ENCODE assay signal across 8 mouse cellular contexts in the genomic region with DNA sequence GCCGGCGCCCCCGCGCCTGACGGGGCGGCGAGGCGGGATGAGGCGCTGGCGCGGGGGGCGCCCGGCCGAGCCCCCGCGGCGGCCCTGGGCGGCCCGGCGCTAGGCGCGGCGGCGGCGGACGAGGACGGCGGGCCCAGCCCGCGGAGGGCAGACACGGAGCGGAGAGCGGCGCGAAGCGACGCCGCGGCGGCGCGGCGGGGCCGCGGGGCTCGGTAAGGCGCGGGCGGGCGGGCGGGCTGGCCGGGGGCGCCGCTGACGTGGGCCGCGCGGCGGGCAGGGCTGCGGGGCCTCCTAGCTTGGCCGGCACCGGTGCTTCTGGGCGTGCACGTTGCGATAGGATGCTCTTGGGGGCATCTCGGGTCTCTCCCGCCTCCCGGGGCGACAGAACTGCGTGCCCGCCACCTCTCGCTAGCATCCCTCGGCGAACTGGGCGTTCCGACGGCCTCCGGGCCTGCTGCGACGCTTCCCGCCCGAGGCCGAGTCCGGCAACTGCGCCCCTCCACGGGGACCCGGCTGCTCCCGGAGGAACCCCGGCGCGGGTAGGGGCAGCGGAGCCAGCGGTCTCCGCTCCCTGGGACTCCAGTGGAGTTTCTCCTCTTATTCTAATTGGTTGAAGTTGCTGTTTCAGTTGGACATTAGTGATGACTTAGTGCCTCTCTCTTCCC.
DNase-seq lines count a peak whose midpoint lies in the region; ATAC-seq and TF ChIP-seq lines count a peak whose summit lies in the region.

No protein-coding gene starts in this region.

- no peak for TF ChIP-seq EP300 in heart, postnatal 0 days (IDR thresholded peaks at IDR 0.05; ENCODE audit: low read depth)

- H3K27me3 ChIP-seq in E14TG2a.4 (ENCODE audit: insufficient read depth, low read length) = peaks cover 8% of the 10 kb centered on the region
- 0 out of 2 replicates have a peak, but pooled peaks cover 2% of the 10 kb centered on the region for H3K27me3 ChIP-seq in forebrain, embryonic 13.5 days
- no peaks in the 10 kb centered on the region for H3K27me3 ChIP-seq in heart, postnatal 0 days (ENCODE audit: control insufficient read depth, insufficient read depth, low read length)

- no peak for TF ChIP-seq CTCF in E14TG2a.4 (conservative IDR thresholded peaks at IDR 0.05; ENCODE audit: low read length)
- TF ChIP-seq CTCF in heart, postnatal 0 days (IDR thresholded peaks at IDR 0.05; ENCODE audit: low read depth) = no peak

- peak; percentile 60 for ATAC-seq in forebrain, embryonic 13.5 days
- peak; percentile 56 for ATAC-seq in heart, postnatal 0 days (ENCODE audit: insufficient read depth, low read depth)

- H3K9ac ChIP-seq in forebrain, embryonic 13.5 days = peak overlapping the region; percentile 94
- peak overlapping the region; percentile 80 for H3K9ac ChIP-seq in heart, postnatal 0 days (replicated peaks; ENCODE audit: low read depth, low read length)

- WGBS in forebrain, embryonic 13.5 days = 0% methylated on average over 51 of the region's 94 CpGs
- WGBS in heart, postnatal 0 days = 1% methylated on average over 48 of the region's 94 CpGs

- peaks cover 57% of the 10 kb centered on the region for H3K4me1 ChIP-seq in E14TG2a.4 (replicated peaks; ENCODE audit: low read depth, low read length)
- peaks cover 21% of the 10 kb centered on the region for H3K4me1 ChIP-seq in forebrain, embryonic 13.5 days
- peaks cover 23% of the 10 kb centered on the region for H3K4me1 ChIP-seq in heart, postnatal 0 days (ENCODE audit: control insufficient read depth, insufficient read depth)

- peak; percentile 73 for DNase-seq in adrenal gland, postnatal 14 days
- DNase-seq in heart, postnatal 0 days (ENCODE audit: low spot score) = peak; percentile 6
- DNase-seq in kidney, postnatal 25 days = peak; percentile 41 to 66
- DNase-seq in lung, postnatal 10 days = peak; percentile 59
- DNase-seq in right cerebral cortex, adult 18-20 months = peak; percentile 42
- DNase-seq in MN1 (ENCODE audit: low spot score) = no peak

- H3K4me3 ChIP-seq in E14TG2a.4 (replicated peaks; ENCODE audit: low read length) = peak overlapping the region; percentile 92
- peak overlapping the region; percentile 88 for H3K4me3 ChIP-seq in forebrain, embryonic 13.5 days
- H3K4me3 ChIP-seq in heart, postnatal 0 days (ENCODE audit: low read depth, low read length) = peak overlapping the region; percentile 72

- no peaks in the 10 kb centered on the region for H3K36me3 ChIP-seq in E14TG2a.4 (ENCODE audit: insufficient read depth, low read length)
- no peaks in the 10 kb centered on the region for H3K36me3 ChIP-seq in forebrain, embryonic 13.5 days (ENCODE audit: poor library complexity, severe bottlenecking)
- no peaks in the 10 kb centered on the region for H3K36me3 ChIP-seq in heart, postnatal 0 days (replicated peaks; ENCODE audit: control insufficient read depth, insufficient read depth, low read length)

- peak overlapping the region; percentile 83 for H3K27ac ChIP-seq in forebrain, embryonic 13.5 days
- H3K27ac ChIP-seq in heart, postnatal 0 days (ENCODE audit: low read depth) = peak overlapping the region; percentile 82

- peak overlapping the region; percentile 78 for H3K4me2 ChIP-seq in forebrain, embryonic 13.5 days
- H3K4me2 ChIP-seq in heart, postnatal 0 days (ENCODE audit: low read depth, low read length) = peak overlapping the region; percentile 93

- no peaks in the 10 kb centered on the region for H3K9me3 ChIP-seq in E14TG2a.4 (ENCODE audit: low read length)
- no peaks in the 10 kb centered on the region for H3K9me3 ChIP-seq in forebrain, embryonic 13.5 days (replicated peaks)
- no peaks in the 10 kb centered on the region for H3K9me3 ChIP-seq in heart, postnatal 0 days (replicated peaks; ENCODE audit: control insufficient read depth, low read length)
